Mouse (Mus musculus): ENCODE measurements around the gene Kcna1.

DNA sequence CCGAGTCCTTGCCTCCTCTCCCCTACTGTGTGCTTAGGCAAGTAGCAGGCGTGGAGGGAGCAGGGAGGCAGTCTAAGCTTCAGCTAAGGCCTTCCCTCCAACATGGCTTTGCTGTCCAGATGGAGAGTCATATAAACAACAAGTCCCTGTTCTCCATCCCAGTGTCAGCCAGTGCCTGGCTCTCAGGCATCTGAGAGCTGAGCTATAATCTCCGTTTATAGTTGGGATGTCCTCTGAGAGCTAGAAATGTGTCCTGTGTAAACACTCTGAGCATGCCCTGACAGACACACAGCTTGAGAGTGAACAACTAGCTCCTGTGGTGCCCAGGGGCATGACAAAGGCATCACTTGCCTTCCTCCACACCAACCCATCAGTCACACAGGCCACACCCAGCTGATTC lies 39.0 kb upstream of the Kcna1 start:
- TF ChIP-seq CTCF (IDR thresholded peaks at IDR 0.05; ENCODE audit: low read depth) (no peak), EP300 (IDR thresholded peaks at IDR 0.05; ENCODE audit: low read depth) (no peak)

Measured in liver, postnatal 0 days (tissue).